In the genomic region with DNA sequence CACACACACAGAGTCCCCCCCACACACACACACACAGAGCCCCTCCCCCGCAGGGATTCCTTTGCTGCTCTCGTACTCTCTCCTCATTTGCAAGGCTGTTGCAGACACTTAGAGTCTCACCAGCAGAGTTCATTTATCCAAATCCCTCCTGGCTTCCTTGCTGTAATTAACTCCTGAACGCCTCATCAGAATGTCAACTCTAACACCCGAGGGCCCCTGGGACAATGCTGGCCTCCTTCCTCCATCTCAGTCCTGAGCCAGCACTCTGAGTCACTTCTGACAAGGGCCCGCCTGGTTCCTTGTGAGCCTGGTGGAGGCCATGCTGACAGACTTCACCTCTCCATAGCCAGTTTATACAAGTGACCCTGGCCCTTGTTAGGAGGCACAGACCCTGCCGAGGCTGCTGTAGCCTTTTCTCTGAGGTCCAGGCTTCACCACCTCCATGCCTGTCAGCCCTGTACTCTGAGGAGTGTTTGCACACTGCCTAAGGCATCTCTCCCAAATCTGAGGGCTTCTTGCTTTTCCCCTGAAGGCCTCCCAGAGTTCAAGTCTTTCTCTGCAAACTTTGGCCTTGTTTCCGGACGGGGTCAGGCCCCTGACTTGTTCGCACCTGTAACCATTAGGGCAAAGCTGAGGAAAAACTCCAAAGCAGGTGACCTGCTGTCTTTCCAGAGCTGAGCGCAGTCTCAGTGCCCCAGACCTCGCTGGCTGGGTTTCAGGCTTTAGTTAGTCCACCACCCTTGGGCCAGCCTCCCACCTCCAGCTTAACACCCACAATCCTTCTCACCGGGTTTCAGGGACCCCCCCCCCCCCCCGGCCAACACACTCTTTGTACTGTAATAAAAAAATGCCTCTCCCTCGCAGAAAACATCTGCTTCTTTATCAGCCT, we compare ENCODE assay signal across 8 mouse cellular contexts. TPM values are rescaled to one million over a fixed set of nuclear protein-coding genes. Genes with fewer than 3 reads are reported as not detected.
DNase-seq lines count a peak whose midpoint lies in the region; ATAC-seq lines count a peak whose summit lies in the region.

No protein-coding gene starts in this region.

- no peak overlapping the region for H3K4me3 ChIP-seq in embryonic facial prominence, embryonic 10.5 days
- H3K4me3 ChIP-seq in kidney, embryonic 14.5 days (ENCODE audit: low read length), result no peak overlapping the region
- no peak overlapping the region for H3K4me3 ChIP-seq in midbrain, embryonic 11.5 days (ENCODE audit: low read depth, low read length)

- no peaks in the 10 kb centered on the region for H3K9me3 ChIP-seq in embryonic facial prominence, embryonic 10.5 days
- no peaks in the 10 kb centered on the region for H3K9me3 ChIP-seq in kidney, embryonic 14.5 days (ENCODE audit: control insufficient read depth, low read length)
- no peaks in the 10 kb centered on the region for H3K9me3 ChIP-seq in midbrain, embryonic 11.5 days (ENCODE audit: control insufficient read depth, low read length)

- H3K27me3 ChIP-seq in embryonic facial prominence, embryonic 10.5 days (replicated peaks; ENCODE audit: low read depth, poor library complexity, severe bottlenecking), result no peaks in the 10 kb centered on the region
- no peaks in the 10 kb centered on the region for H3K27me3 ChIP-seq in kidney, embryonic 14.5 days (ENCODE audit: control insufficient read depth, insufficient read depth, low read length)
- no peaks in the 10 kb centered on the region for H3K27me3 ChIP-seq in midbrain, embryonic 11.5 days (ENCODE audit: control insufficient read depth, insufficient read depth, low read length)

- peaks cover 48% of the 10 kb centered on the region for H3K4me1 ChIP-seq in embryonic facial prominence, embryonic 10.5 days
- H3K4me1 ChIP-seq in kidney, embryonic 14.5 days (ENCODE audit: control insufficient read depth, insufficient read depth, low read length), result peaks cover 24% of the 10 kb centered on the region
- H3K4me1 ChIP-seq in midbrain, embryonic 11.5 days (ENCODE audit: control insufficient read depth, insufficient read depth, low read length), result peaks cover 7% of the 10 kb centered on the region; the same call in 1 of the 2 replicates

- ATAC-seq in kidney, embryonic 14.5 days (ENCODE audit: low FRiP score, low TSS enrichment), result peak; percentile 58
- peak; percentile 84 for ATAC-seq in midbrain, embryonic 11.5 days (ENCODE audit: low FRiP score)
- ATAC-seq in megakaryocyte-erythroid progenitor cell, adult 5-6 weeks (replicated peaks; ENCODE audit: low FRiP score, low TSS enrichment, poor library complexity, severe bottlenecking), result no peak; the same call in 1 of the 2 replicates

- DNase-seq in 3T3-L1 (ENCODE audit: low read depth, low spot score), result peak; percentile 91
- DNase-seq in adrenal gland, adult 18-20 months (ENCODE audit: low spot score in 2 of 2), result peak; percentile 39 to 63
- DNase-seq in embryonic facial prominence, embryonic 10.5 days (ENCODE audit: low spot score), result peak; percentile 64
- DNase-seq in heart, adult 8-10 months (ENCODE audit: low spot score), result peak; percentile 82
- peak; percentile 90 for DNase-seq in midbrain, embryonic 11.5 days (ENCODE audit: low spot score, missing footprints)
- DNase-seq in layer of hippocampus, postnatal 14 days (ENCODE audit: low spot score in 2 of 2), result no peak

- 28% methylated on average over 14 of the region's 14 CpGs for WGBS in embryonic facial prominence, embryonic 10.5 days
- 34% methylated on average over 14 of the region's 14 CpGs for WGBS in kidney, embryonic 14.5 days
- WGBS in midbrain, embryonic 11.5 days, result 34% methylated on average over 14 of the region's 14 CpGs

- no peak overlapping the region for H3K4me2 ChIP-seq in kidney, embryonic 14.5 days (replicated peaks; ENCODE audit: low read depth, low read length)
- no peak overlapping the region for H3K4me2 ChIP-seq in midbrain, embryonic 11.5 days

- no peak overlapping the region for H3K9ac ChIP-seq in kidney, embryonic 14.5 days (ENCODE audit: low read depth, low read length)
- 0 out of 2 replicates have a peak overlapping the region, but pooled peaks have one; percentile 12 for H3K9ac ChIP-seq in midbrain, embryonic 11.5 days (ENCODE audit: low read length)

- peak overlapping the region; percentile 77 for H3K27ac ChIP-seq in embryonic facial prominence, embryonic 10.5 days (replicated peaks)
- peak overlapping the region; percentile 59; the same call in 1 of the 2 replicates for H3K27ac ChIP-seq in kidney, embryonic 14.5 days (ENCODE audit: low read depth, low read length)
- peak overlapping the region; percentile 67 for H3K27ac ChIP-seq in midbrain, embryonic 11.5 days (ENCODE audit: low read depth, low read length)

- no peaks in the 10 kb centered on the region for H3K36me3 ChIP-seq in embryonic facial prominence, embryonic 10.5 days (replicated peaks)
- H3K36me3 ChIP-seq in kidney, embryonic 14.5 days (ENCODE audit: control insufficient read depth, insufficient read depth, low read length), result no peaks in the 10 kb centered on the region
- H3K36me3 ChIP-seq in midbrain, embryonic 11.5 days (ENCODE audit: control insufficient read depth, insufficient read depth, low read length), result no peaks in the 10 kb centered on the region

RNA-seq across cellular contexts. Expression of a gene that starts 45.4 kb away (rescaled TPM):
- 1 to 10 TPM; 7.8 to 8.0 TPM for total RNA-seq in adrenal gland, adult 18-20 months (2021)
- polyA plus RNA-seq in embryonic facial prominence, embryonic 10.5 days (2016; fragmentation: Nextera tagmentation; extraction: Ambion mirVana), result 5.9 and 6.0 TPM in 2 replicates
- 1 to 10 TPM; 3.1 to 4.8 (median 4.4) TPM for total RNA-seq in heart, adult 8-10 months (2022)
- 7.6 and 8.8 TPM in 2 replicates for polyA plus RNA-seq in kidney, embryonic 14.5 days (2014; fragmentation: Nextera tagmentation; extraction: Ambion mirVana)
- polyA plus RNA-seq in midbrain, embryonic 11.5 days (2014; fragmentation: Nextera tagmentation; extraction: Ambion mirVana), result 5.8 and 6.5 TPM in 2 replicates
- total RNA-seq in megakaryocyte-erythroid progenitor cell, adult 5-6 weeks (2014; fragmentation: Nextera tagmentation), result 2.1 and 3.9 TPM in 2 replicates
- total RNA-seq in megakaryocyte-erythroid progenitor cell, adult 5-6 weeks (2017), result 2.7 and 3.5 TPM in 2 replicates
- 1 to 10 TPM; 9.8 to 9.9 TPM for total RNA-seq in layer of hippocampus, postnatal 14 days (2021)

RNA-seq across cellular contexts. Expression of a gene that starts 45.7 kb away (rescaled TPM):
- total RNA-seq in adrenal gland, adult 18-20 months (2021), result 1 to 10 TPM; 6.8 to 8.9 TPM
- 22.8 and 23.5 TPM in 2 replicates for polyA plus RNA-seq in embryonic facial prominence, embryonic 10.5 days (2016; fragmentation: Nextera tagmentation; extraction: Ambion mirVana)
- total RNA-seq in heart, adult 8-10 months (2022), result 1 to 10 TPM; 1.6 to 3.3 (median 2.5) TPM
- 12.0 and 15.4 TPM in 2 replicates for polyA plus RNA-seq in kidney, embryonic 14.5 days (2014; fragmentation: Nextera tagmentation; extraction: Ambion mirVana)
- 19.7 and 21.9 TPM in 2 replicates for polyA plus RNA-seq in midbrain, embryonic 11.5 days (2014; fragmentation: Nextera tagmentation; extraction: Ambion mirVana)
- 35.5 and 46.3 TPM in 2 replicates for total RNA-seq in megakaryocyte-erythroid progenitor cell, adult 5-6 weeks (2014; fragmentation: Nextera tagmentation)
- 42.7 and 49.9 TPM in 2 replicates for total RNA-seq in megakaryocyte-erythroid progenitor cell, adult 5-6 weeks (2017)
- 1 to 10 TPM; 4.1 to 4.9 TPM for total RNA-seq in layer of hippocampus, postnatal 14 days (2021)

RNA-seq across cellular contexts. Expression of a gene that starts 55.5 kb away (rescaled TPM):
- total RNA-seq in adrenal gland, adult 18-20 months (2021), result 10 to 100 TPM; 56.6 to 57.9 TPM
- polyA plus RNA-seq in embryonic facial prominence, embryonic 10.5 days (2016; fragmentation: Nextera tagmentation; extraction: Ambion mirVana), result 6.1 and 7.7 TPM in 2 replicates
- 1 to 10 TPM; 2.6 to 3.0 (median 2.9) TPM for total RNA-seq in heart, adult 8-10 months (2022)
- 4.3 and 7.4 TPM in 2 replicates for polyA plus RNA-seq in kidney, embryonic 14.5 days (2014; fragmentation: Nextera tagmentation; extraction: Ambion mirVana)
- 2.2 and 2.7 TPM in 2 replicates for polyA plus RNA-seq in midbrain, embryonic 11.5 days (2014; fragmentation: Nextera tagmentation; extraction: Ambion mirVana)
- total RNA-seq in megakaryocyte-erythroid progenitor cell, adult 5-6 weeks (2014; fragmentation: Nextera tagmentation), result 0.33 and 0.67 TPM in 2 replicates
- total RNA-seq in megakaryocyte-erythroid progenitor cell, adult 5-6 weeks (2017), result 0.33 and 5.2 TPM in 2 replicates
- 10 to 100 TPM; 44.8 to 49.4 TPM for total RNA-seq in layer of hippocampus, postnatal 14 days (2021)

Comparison
In these comparisons a context has a peak if more than half of its experiments do, and no peak if none do; other contexts are left out.
1. DNase-seq: peak in 3T3-L1 (single experiment), adrenal gland, adult 18-20 months (2 of 2), embryonic facial prominence, embryonic 10.5 days (single experiment), heart, adult 8-10 months (single experiment) and midbrain, embryonic 11.5 days (single experiment); none in layer of hippocampus, postnatal 14 days (0 of 2).
2. RNA of a gene that starts 55.5 kb away (total RNA-seq): 56.6 to 57.9 TPM in adrenal gland, adult 18-20 months and 44.8 to 49.4 TPM in layer of hippocampus, postnatal 14 days; 2.6 to 3.0 TPM in heart, adult 8-10 months and 0.33 to 5.2 TPM in megakaryocyte-erythroid progenitor cell, adult 5-6 weeks; every median in the first group is over 4 times any median in the second.
3. Peak in every context shown above with its lines, with median percentiles within 50 percentile points of each other: H3K27ac ChIP-seq.